Mouse (Mus musculus) monocyte, adult 5-6 weeks (primary cell): ENCODE data around the gene Odf3. TPM values are rescaled to one million over a fixed set of nuclear protein-coding genes. Genes with fewer than 3 reads are reported as not detected.

Experiments used
- ATAC-seq: fragments of 153-309, 156-312 bp; replicated peaks from 2 replicates; pipeline ENCODE4 v1.8.0; 2017; ENCODE audit warnings: mild to moderate bottlenecking; ENCODE audit not compliant: low TSS enrichment, insufficient number of reproducible peaks, severe bottlenecking, poor library complexity, low FRiP score
- total RNA-seq: library from RNA; stranded (forward); fragments of 200-1000, 200-491, 200-594 nt; gene quantifications from 3 replicates; pipeline ENCODE4 v1.2.3, GENCODE M21; 2017

Gene Odf3
- total RNA-seq, 1 experiment from 2014 or later, result not detected

- no peak for ATAC-seq
These were observed 6.6 kb upstream of the Odf3 start for GRCm38 (mm10) chr7:140840750-140841735.

GRCm38 (mm10) chr7:140843806-140844205 is 3.8 kb upstream of the Odf3 start:
- no peak for ATAC-seq

GRCm38 (mm10) chr7:140844905-140845665 is 2.5 kb upstream of the Odf3 start, which contains the start of gene Scgb1c1:
Scgb1c1 (plus strand) TSS chr7:140845547.
- peak; percentile 78 for ATAC-seq

DNA sequence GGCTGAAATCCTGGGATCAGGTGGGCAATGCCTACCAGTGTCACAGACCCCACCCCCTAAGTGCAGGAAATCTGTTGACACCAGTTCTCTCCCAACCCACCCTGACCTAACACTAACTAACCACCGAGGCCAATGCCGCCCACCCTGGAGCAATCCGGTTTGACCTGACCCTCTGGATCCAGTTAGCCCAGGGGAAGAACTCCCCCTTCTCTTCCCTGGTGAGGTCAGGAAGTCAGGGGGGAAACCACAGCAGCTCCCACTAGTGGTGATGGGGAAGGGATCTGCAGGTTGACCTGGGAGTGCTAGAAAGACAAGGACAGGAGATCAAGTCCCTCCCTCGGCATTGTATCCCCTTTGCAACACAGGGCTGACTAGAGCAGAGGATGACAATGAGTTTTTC is 1.9 kb upstream of the Odf3 start:
- no peak for ATAC-seq

- no peak for ATAC-seq
These were observed 929 bp upstream of the Odf3 start for GRCm38 (mm10) chr7:140846676-140847075.

DNA sequence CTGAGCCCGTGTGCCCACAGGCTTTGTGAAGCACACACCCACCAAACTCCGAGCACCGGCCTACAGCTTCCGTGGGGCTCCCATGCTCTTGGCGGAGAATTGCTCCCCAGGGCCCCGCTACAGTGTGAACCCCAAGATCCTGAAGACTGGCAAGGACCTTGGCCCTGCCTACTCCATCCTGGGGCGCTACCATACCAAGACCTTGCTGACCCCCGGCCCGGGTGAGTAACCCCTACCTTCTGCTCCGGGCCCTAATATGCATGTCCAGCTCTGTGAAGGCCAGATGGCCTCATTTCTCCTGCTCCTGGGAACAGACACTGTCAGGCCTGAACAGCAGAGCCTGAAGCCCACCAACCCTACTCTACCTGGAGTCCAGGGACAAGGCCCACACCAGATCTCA is 986 bp downstream of the Odf3 start:
- no peak for ATAC-seq

DNA sequence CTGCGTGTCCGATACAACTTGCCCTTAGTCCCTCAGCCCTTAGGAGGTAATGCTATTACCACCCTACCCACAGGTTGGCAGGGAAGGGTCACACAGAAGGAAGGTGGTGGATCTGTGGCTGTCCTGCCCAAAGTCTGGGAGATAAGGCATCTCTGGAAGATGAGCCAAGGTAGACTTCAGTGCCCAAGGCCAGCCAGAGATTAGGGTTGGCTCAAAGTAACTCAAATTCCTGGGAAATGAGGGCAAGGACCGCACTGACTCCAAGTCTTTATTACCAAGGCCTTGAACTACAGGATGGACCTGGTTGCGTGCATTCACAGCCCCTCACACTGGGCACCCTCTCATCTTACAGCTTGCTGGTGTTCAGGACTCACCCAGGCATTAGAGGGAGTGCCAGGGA is 4.3 kb downstream of the Odf3 start:
- ATAC-seq, result no peak

DNA sequence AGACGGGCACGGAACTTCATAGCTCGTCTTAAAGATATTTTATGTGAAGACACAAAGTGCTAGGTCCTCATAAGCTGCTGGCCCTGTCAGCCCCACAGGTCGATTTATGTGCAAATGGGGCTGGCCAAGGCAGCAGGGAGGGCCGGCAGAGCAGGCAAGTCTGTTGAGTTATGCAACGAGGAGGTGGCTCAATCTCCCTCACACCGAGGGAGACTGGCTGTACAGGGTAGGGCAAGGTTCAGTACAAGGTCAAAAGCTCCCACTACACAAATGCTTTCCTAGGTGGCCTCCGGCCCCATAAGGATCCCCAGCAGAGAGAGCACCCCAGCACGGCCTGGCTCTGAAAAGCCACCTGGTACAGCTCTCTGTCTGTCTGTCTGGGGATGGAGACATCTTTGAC is 5.8 kb downstream of the Odf3 start:
- no peak for ATAC-seq

- ATAC-seq, result no peak
These were observed 6.9 kb downstream of the Odf3 start for GRCm38 (mm10) chr7:140854483-140854882.

- no peak for ATAC-seq
These were observed 7.6 kb downstream of the Odf3 start for GRCm38 (mm10) chr7:140855181-140855580.

- peak; percentile 76 for ATAC-seq
These were observed 8.5 kb downstream of the Odf3 start, which contains the start of gene Gm45785 for GRCm38 (mm10) chr7:140855860-140856784. Gm45785 (minus strand) TSS chr7:140856331.

DNA sequence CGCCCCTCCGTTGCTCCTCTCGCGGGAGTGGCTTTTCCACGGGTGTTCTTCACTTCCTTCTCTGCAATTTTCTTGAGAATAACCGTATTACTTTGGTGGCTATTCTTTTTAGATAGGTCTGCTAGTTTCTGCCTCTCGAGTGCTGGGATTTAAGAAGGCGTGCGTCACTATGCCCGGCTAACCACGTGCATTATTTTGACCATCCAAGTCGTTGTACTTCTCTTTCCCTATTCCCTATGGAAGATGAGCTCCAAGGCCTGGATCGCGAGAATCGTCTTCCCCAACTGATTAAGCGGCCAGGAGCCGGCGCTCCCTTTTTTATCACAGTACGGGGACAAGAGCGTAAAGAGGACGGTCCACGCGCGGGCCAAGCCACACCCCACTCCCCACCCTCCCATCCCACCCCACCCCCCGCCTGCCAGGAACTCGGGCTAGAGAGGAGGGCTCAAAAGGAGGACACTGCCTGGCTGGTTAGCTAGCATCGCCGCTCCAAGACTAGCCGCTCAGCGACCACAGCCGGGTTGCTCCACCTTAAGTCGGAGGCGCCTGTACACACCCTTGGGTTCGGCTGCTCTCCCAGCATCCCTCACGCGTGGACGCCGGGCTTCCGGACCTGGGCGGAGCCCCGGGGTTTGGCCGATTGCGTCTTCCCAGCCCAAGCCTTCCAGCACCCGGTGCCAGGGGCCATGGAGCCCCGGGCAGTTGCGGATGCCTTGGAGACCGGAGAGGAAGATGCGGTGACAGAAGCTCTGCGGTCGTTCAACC is 9.4 kb downstream of the Odf3 start, which contains the start of gene Ric8a:
Ric8a (plus strand) TSS at position 173 of the 765 bp plus-strand sequence.
- peak; percentile 78 for ATAC-seq

DNA sequence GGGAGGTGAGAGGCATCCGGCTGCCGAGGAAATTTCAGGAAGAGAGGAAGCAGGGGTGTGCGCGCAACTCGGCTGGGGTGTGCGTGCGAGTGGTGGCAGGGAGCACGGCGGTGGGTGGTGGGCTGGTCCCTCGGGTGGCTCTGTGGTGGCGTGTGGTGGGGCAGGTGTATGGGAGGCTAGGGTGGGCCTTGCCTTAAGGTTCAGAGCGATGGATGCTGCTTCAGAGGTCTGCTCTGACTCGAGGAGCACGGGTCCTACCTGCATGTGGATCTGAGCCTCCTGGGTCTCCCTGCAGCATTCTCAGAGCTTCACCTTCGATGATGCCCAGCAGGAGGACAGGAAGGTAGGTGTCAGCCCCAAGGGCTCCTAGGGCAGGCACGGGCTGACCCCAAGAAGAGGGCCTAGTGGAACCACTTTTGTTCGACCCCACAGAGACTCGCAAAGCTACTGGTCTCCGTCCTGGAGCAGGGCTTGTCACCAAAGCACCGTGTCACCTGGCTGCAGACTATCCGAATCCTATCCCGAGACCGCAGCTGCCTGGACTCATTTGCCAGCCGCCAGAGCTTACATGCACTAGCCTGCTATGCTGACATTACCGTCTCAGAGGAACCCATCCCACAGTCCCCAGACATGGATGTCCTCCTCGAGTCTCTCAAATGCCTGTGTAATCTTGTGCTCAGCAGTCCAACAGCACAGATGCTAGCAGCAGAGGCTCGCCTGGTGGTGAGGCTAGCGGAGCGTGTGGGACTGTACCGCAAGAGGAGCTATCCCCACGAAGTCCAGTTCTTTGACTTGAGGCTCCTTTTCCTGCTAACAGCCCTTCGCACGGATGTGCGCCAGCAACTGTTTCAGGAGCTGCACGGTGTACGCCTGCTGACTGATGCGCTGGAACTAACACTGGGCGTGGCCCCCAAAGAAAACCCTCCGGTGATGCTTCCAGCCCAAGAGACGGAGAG is 10.2 kb downstream of the Odf3 start, which contains the start of gene Bet1l:
Bet1l (minus strand) TSS at position 28 of the 956 bp plus-strand sequence.
- no peak for ATAC-seq

DNA sequence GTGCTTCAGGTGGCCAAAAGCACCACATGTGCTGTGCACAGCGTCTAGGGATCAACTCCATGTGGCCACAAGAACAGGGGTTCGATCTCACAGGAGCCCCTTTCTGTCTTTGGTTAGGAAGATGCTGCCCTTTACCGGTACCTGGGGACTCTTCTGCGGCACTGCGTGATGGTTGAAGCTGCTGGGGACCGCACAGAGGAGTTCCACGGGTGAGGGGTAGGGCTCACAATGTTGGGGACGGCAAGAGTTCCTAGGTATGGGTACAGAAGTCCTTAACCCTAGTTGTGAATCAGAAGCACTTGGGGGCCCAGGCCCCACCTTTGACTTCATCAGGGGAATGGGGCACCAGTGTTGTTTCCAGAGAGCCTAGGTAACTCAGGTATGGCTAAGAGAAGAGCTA is 11.1 kb downstream of the Odf3 start:
- ATAC-seq, result no peak

DNA sequence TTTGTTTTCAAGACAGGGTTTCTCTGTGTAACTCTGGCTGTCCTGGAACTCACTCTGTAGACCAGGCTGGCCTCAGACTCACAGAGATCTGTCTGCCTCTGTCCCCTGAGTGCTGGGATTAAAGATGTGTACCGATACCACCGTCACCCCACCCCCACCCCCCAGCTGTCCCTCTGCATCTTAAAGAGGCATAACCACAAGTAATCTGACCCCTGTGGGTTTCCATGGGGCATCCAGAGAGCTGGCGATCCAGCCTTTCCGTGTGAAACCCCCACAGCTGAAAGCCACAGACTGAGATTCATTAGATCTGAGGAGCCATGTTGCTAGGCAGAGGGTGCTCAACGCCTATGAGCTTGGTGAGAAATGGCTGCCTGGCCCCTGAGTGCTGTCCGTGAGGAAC is 12.4 kb downstream of the Odf3 start:
- no peak for ATAC-seq

DNA sequence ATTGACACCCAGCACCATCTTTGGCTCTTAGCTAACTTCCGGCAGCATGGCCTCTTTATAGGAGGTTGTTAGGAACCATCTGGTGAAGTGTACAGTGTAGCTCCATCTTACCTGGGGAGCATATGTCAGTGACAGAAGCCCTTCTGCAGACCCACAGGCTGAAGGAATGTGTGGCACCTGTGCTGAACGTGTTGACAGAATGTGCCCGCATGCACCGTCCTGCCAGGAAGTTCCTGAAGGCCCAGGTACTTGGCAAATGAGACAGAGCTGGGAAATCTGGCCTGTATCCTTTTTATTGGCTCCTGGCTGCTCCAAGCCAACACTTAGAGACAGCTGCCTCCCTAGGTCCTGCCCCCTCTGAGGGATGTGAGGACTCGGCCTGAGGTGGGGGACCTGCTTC is 13.1 kb downstream of the Odf3 start:
- ATAC-seq, result no peak

DNA sequence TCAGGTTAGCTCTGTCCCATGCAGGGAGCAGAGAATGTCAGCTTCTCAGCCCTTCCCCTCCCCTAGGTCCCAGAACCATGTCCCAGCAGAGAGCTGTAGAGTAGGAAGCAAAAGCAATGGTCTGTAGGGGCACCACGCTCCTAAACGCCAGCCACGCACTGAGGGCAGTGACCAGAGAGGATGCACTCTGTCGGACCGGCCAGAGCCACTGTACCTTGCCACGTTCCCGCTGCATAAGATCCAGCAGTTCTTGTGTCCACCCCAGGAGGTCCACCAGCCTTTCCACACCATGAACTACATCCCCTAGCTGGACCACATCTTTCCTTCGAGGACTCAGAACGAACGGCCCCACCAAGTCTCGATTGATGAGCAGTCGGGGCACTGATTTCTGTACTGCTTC is 17.2 kb downstream of the Odf3 start:
- no peak for ATAC-seq
